Mouse (Mus musculus) liver, embryonic 13.5 days (tissue): Measurements from ENCODE around the gene Cbx2. TPM values are rescaled to one million over a fixed set of nuclear protein-coding genes. Genes with fewer than 3 reads are reported as not detected.

Experiments used
- ATAC-seq: fragments of 200-750 bp; cut with Nextera tagmentation; 2 replicates; pipeline ENCODE4 v1.8.0; 2017; ENCODE audit warnings: low read depth, mild to moderate bottlenecking, moderate number of reproducible peaks, moderate library complexity
- DNase-seq: peaks from one replicate; pipeline ENCODE4 v3.0.0; 2022
- H3K27ac ChIP-seq: fragments of 300-500 bp; sonication (generic); 2 replicates; pipeline ENCODE4 v1.5.1; 2015; ENCODE audit warnings: moderate library complexity, mild to moderate bottlenecking, inconsistent platforms
- H3K27me3 ChIP-seq: fragments of 300-500 bp; sonication (generic); 2 replicates; pipeline ENCODE4 v1.6.1; 2015; ENCODE audit warnings: mild to moderate bottlenecking, inconsistent platforms
- H3K36me3 ChIP-seq: fragments of 300-500 bp; sonication (generic); 2 replicates; pipeline ENCODE4 v1.6.1; 2015; ENCODE audit warnings: mild to moderate bottlenecking, inconsistent platforms
- H3K4me1 ChIP-seq: fragments of 300-500 bp; sonication (generic); replicated peaks from 2 replicates; pipeline ENCODE4 v1.6.1; 2015; ENCODE audit warnings: inconsistent platforms
- H3K4me2 ChIP-seq: fragments of 300-500 bp; sonication (generic); 2 replicates; pipeline ENCODE4 v1.6.1; 2015; ENCODE audit warnings: inconsistent platforms, mild to moderate bottlenecking, moderate library complexity
- H3K4me3 ChIP-seq: fragments of 300-500 bp; sonication (generic); replicated peaks from 2 replicates; pipeline ENCODE4 v1.5.1; 2015; ENCODE audit warnings: mild to moderate bottlenecking, inconsistent platforms
- H3K9ac ChIP-seq: fragments of 300-500 bp; sonication (generic); 2 replicates; pipeline ENCODE4 v1.6.1; 2015; ENCODE audit warnings: mild to moderate bottlenecking, inconsistent platforms
- H3K9me3 ChIP-seq: fragments of 300-500 bp; sonication (generic); replicated peaks from 2 replicates; pipeline ENCODE4 v1.6.1; 2016; ENCODE audit warnings: inconsistent platforms
- WGBS: fragments of 180-500 bp; shearing (Covaris S2); methylation state at CpG from one replicate; pipeline ENCODE4 v1.1.7; 2015; ENCODE audit not compliant: insufficient replicate concordance; 5-methylcytosine and 5-hydroxymethylcytosine counted together
- polyA plus RNA-seq: library from polyadenylated mRNA; unstranded; fragments of >200 nt; fragmentation: Nextera tagmentation; extraction: Ambion mirVana; gene quantifications from 2 replicates; pipeline ENCODE4 v1.2.1, GENCODE M21; 2015

The Cbx2 gene
- polyA plus RNA-seq, 1 experiment from 2014 or later, result 3.8 TPM

- Histone ChIP-seq H3K36me3 (no peaks in the 10 kb centered on the region), H3K4me1 (peaks cover 32% of the 10 kb centered on the region), H3K9me3 (no peaks in the 10 kb centered on the region), H3K27me3 (peaks cover 78% of the 10 kb centered on the region), H3K4me3 (no peak overlapping the region), H3K27ac (no peak overlapping the region), H3K4me2 (no peak overlapping the region), H3K9ac (no peak overlapping the region)
- DNase-seq (no peak), ATAC-seq (no peak)
- 65% methylated on average over 7 of the region's 7 CpGs for WGBS
These were observed 1.6 kb upstream of the Cbx2 start for GRCm38 (mm10) chr11:119021180-119021579.

- Histone ChIP-seq H3K9me3 (no peaks in the 10 kb centered on the region), H3K36me3 (peaks cover 10% of the 10 kb centered on the region), H3K4me1 (peaks cover 32% of the 10 kb centered on the region), H3K27ac (no peak overlapping the region), H3K4me2 (peak overlapping the region; percentile 79), H3K9ac (peak overlapping the region; percentile 70; the same call in 1 of the 2 replicates), H3K4me3 (peak overlapping the region; percentile 69), H3K27me3 (peaks cover 75% of the 10 kb centered on the region)
- ATAC-seq (no peak), DNase-seq (no peak)
- 6% methylated on average over 42 of the region's 42 CpGs for WGBS
These were observed 481 bp upstream of the Cbx2 start for GRCm38 (mm10) chr11:119022068-119022894.

GRCm38 (mm10) chr11:119023616-119023980 lies 836 bp downstream of the Cbx2 start:
- H3K9ac ChIP-seq, result peak overlapping the region; percentile 70
- peak overlapping the region; percentile 79 for H3K4me2 ChIP-seq
- no peak; the same call in 1 of the 2 replicates for ATAC-seq
- no peak overlapping the region for H3K27ac ChIP-seq
- WGBS, result 4% methylated on average over 15 of the region's 15 CpGs
- peaks cover 67% of the 10 kb centered on the region for H3K27me3 ChIP-seq
- no peak for DNase-seq
- H3K36me3 ChIP-seq, result peaks cover 22% of the 10 kb centered on the region
- H3K9me3 ChIP-seq, result no peaks in the 10 kb centered on the region
- peaks cover 32% of the 10 kb centered on the region for H3K4me1 ChIP-seq
- H3K4me3 ChIP-seq, result peak overlapping the region; percentile 69

- Histone ChIP-seq H3K27ac (no peak overlapping the region), H3K9me3 (no peaks in the 10 kb centered on the region), H3K9ac (peak overlapping the region; percentile 70; the same call in 1 of the 2 replicates), H3K4me1 (peaks cover 32% of the 10 kb centered on the region), H3K36me3 (peaks cover 28% of the 10 kb centered on the region), H3K27me3 (peaks cover 61% of the 10 kb centered on the region), H3K4me2 (peak overlapping the region; percentile 79), H3K4me3 (peak overlapping the region; percentile 69)
- WGBS, result 15% methylated on average over 7 of the region's 7 CpGs
- no peak for DNase-seq
- ATAC-seq, result no peak
These were observed 1.5 kb downstream of the Cbx2 start for GRCm38 (mm10) chr11:119024260-119024659.

GRCm38 (mm10) chr11:119026203-119026602 lies 3.4 kb downstream of the Cbx2 start:
- no peak for DNase-seq
- no peak overlapping the region for H3K9ac ChIP-seq
- H3K4me1 ChIP-seq, result peaks cover 36% of the 10 kb centered on the region
- no peak overlapping the region for H3K4me2 ChIP-seq
- H3K27me3 ChIP-seq, result peaks cover 41% of the 10 kb centered on the region
- WGBS, result 68% methylated on average over 12 of the region's 12 CpGs
- H3K27ac ChIP-seq, result no peak overlapping the region
- no peak overlapping the region for H3K4me3 ChIP-seq
- H3K36me3 ChIP-seq, result peaks cover 30% of the 10 kb centered on the region
- no peaks in the 10 kb centered on the region for H3K9me3 ChIP-seq
- ATAC-seq, result no peak

- WGBS, result 3% methylated on average over 26 of the region's 26 CpGs
- no peak overlapping the region; the same call in 1 of the 2 replicates for H3K4me3 ChIP-seq
- 0 out of 2 replicates have a peak overlapping the region, but pooled peaks have one; percentile 16 for H3K4me2 ChIP-seq
- DNase-seq (peak; percentile 31), ATAC-seq (no peak)
- peaks cover 10% of the 10 kb centered on the region for H3K36me3 ChIP-seq
- no peak overlapping the region for H3K9ac ChIP-seq
- peaks cover 67% of the 10 kb centered on the region for H3K27me3 ChIP-seq
- H3K27ac ChIP-seq, result no peak overlapping the region
- H3K9me3 ChIP-seq, result no peaks in the 10 kb centered on the region
- peaks cover 19% of the 10 kb centered on the region for H3K4me1 ChIP-seq
These were observed 11.3 kb downstream of the Cbx2 start for GRCm38 (mm10) chr11:119033874-119034558.

- WGBS, result 7% methylated on average over 19 of the region's 19 CpGs
- Histone ChIP-seq H3K27me3 (peaks cover 73% of the 10 kb centered on the region), H3K9ac (no peak overlapping the region), H3K4me3 (no peak overlapping the region; the same call in 1 of the 2 replicates), H3K27ac (no peak overlapping the region), H3K4me1 (peaks cover 25% of the 10 kb centered on the region), H3K36me3 (peaks cover 6% of the 10 kb centered on the region), H3K9me3 (no peaks in the 10 kb centered on the region), H3K4me2 (0 out of 2 replicates have a peak overlapping the region, but pooled peaks have one; percentile 16)
- DNase-seq (no peak), ATAC-seq (no peak)
These were observed 11.9 kb downstream of the Cbx2 start for GRCm38 (mm10) chr11:119034635-119035034.

GRCm38 (mm10) chr11:119035094-119035685 lies 12.4 kb downstream of the Cbx2 start:
- Histone ChIP-seq H3K4me3 (no peak overlapping the region), H3K4me1 (peaks cover 31% of the 10 kb centered on the region), H3K9ac (no peak overlapping the region), H3K27me3 (peaks cover 79% of the 10 kb centered on the region), H3K27ac (no peak overlapping the region), H3K4me2 (no peak overlapping the region), H3K9me3 (no peaks in the 10 kb centered on the region), H3K36me3 (peaks cover 6% of the 10 kb centered on the region)
- ATAC-seq (no peak), DNase-seq (no peak)
- 3% methylated on average over 21 of the region's 21 CpGs for WGBS

GRCm38 (mm10) chr11:119035686-119036165 lies 13.0 kb downstream of the Cbx2 start:
- H3K9ac ChIP-seq, result no peak overlapping the region
- H3K27ac ChIP-seq, result no peak overlapping the region
- DNase-seq (no peak), ATAC-seq (no peak)
- H3K4me2 ChIP-seq, result no peak overlapping the region
- 3% methylated on average over 21 of the region's 21 CpGs for WGBS
- H3K27me3 ChIP-seq, result peaks cover 84% of the 10 kb centered on the region
- H3K4me3 ChIP-seq, result no peak overlapping the region
- H3K36me3 ChIP-seq, result peaks cover 6% of the 10 kb centered on the region
- no peaks in the 10 kb centered on the region for H3K9me3 ChIP-seq
- peaks cover 32% of the 10 kb centered on the region for H3K4me1 ChIP-seq

- Histone ChIP-seq H3K9ac (no peak overlapping the region), H3K4me3 (no peak overlapping the region), H3K27me3 (peaks cover 91% of the 10 kb centered on the region), H3K9me3 (no peaks in the 10 kb centered on the region), H3K4me1 (peaks cover 35% of the 10 kb centered on the region), H3K27ac (no peak overlapping the region), H3K4me2 (no peak overlapping the region), H3K36me3 (peaks cover 6% of the 10 kb centered on the region)
- ATAC-seq (no peak), DNase-seq (no peak)
- under 1% methylated on average over 15 of the region's 15 CpGs for WGBS
These were observed 13.7 kb downstream of the Cbx2 start for GRCm38 (mm10) chr11:119036447-119036846.
